Mouse (Mus musculus): ENCODE results near the gene Fkbpl. TPM values are rescaled to one million over a fixed set of nuclear protein-coding genes. Genes with fewer than 3 reads are reported as not detected.

The Fkbpl gene
- total and polyA plus RNA-seq, 3 experiments, result 5.5 to 8.2 (median 6.2) TPM

DNA sequence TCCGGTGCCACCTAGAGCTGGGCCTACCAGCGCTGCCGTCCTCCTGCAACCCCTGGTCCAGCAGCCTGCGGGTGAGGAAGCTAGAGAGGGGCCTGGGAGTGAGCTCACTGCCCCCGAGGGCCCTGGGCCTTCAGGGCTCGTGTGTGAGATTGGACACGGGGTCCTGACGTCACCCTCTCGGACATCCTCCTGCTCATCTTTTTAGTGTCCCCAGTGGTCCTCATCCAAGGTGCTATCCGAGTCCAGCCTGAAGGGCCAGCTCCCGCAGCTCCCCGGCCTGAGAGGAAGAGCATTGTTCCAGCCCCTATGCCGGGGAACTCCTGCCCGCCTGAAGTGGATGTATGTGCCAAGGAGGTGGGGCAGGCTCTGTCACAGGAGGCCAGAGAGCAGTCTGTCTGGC lies 6.2 kb downstream of the Fkbpl start:
- Histone ChIP-seq H3K27me3 (replicated peaks) (no peaks in the 10 kb centered on the region), H3K4me1 (ENCODE audit: control insufficient read depth in 1 of 2, insufficient read depth in 2 of 2) (peaks cover 16 to 34% of the 10 kb centered on the region in 2 experiments), H3K79me2 (replicated peaks; ENCODE audit: control insufficient read depth, extremely low read depth, insufficient read depth, poor library complexity, severe bottlenecking) (no peaks in the 10 kb centered on the region), H3K4me3 (replicated peaks in 1 of 3; ENCODE audit: low read depth in 2 of 3, low read length in 2 of 3, poor library complexity in 1 of 3) (no peak overlapping the region), H3K4me2 (ENCODE audit: insufficient read depth, low read depth, poor library complexity, severe bottlenecking) (no peak overlapping the region), H3K9ac (ENCODE audit: insufficient read depth, low read depth) (no peak overlapping the region), H3K27ac (ENCODE audit: insufficient read depth, low read depth) (no peak overlapping the region), H3K36me3 (replicated peaks in 1 of 2; ENCODE audit: control insufficient read depth in 1 of 2, insufficient read depth in 1 of 2, low read length in 1 of 2) (peaks cover 52 to 81% of the 10 kb centered on the region in 2 experiments), H3K9me3 (replicated peaks; ENCODE audit: low read length) (no peaks in the 10 kb centered on the region)
- dilution Hi-C loops (cut with MboI; ENCODE audit: extremely low pct_ligation_motif_present, extremely low pct_unique_long_range_greater_than_20kb, low sequenced_read_pairs), result no loop called here
- DNase-seq (ENCODE audit: extremely low read depth), result no peak
- in situ Hi-C loops (cut with MboI; ENCODE audit: low pct_ligation_motif_present, low pct_unique_long_range_greater_than_20kb, low sequenced_read_pairs), result no loop called here
- TF ChIP-seq TBP (conservative IDR thresholded peaks at IDR 0.05; ENCODE audit: low read depth, low read length) (no peak), POLR2AphosphoS2 (IDR thresholded peaks at IDR 0.05; ENCODE audit: low read depth, low read length) (no peak), NELFE (IDR thresholded peaks at IDR 0.05; ENCODE audit: low read depth, low read length) (no peak), POLR2A (IDR thresholded peaks at IDR 0.05; ENCODE audit: low read depth, low read length) (no peak), ZMIZ1 (IDR thresholded peaks at IDR 0.05; ENCODE audit: low read depth, low read length) (no peak), UBTF (IDR thresholded peaks at IDR 0.05; ENCODE audit: low read depth, low read length) (no peak), EP300 (IDR thresholded peaks at IDR 0.05; ENCODE audit: low read length) (no peak), JUND (conservative IDR thresholded peaks at IDR 0.05; ENCODE audit: low read depth, low read length) (no peak), MEF2A (IDR thresholded peaks at IDR 0.05; ENCODE audit: borderline replicate concordance, low read depth, low read length) (no peak), CHD1 (IDR thresholded peaks at IDR 0.05; ENCODE audit: low read depth, low read length) (no peak), E2F4 (IDR thresholded peaks at IDR 0.05; ENCODE audit: insufficient replicate concordance, low read depth, low read length) (no peak), TCF12 (IDR thresholded peaks at IDR 0.05; ENCODE audit: low read depth, low read length) (no peak), KAT2A (IDR thresholded peaks at IDR 0.05; ENCODE audit: insufficient replicate concordance, low read length) (no peak)

- in situ Hi-C loops (cut with MboI; ENCODE audit: low pct_ligation_motif_present, low pct_unique_long_range_greater_than_20kb, low sequenced_read_pairs), result no loop called here
Observed at GRCm38 (mm10) chr17:34651507-34652221, 7.1 kb downstream of the Fkbpl start.

More at GRCm38 (mm10) chr17:34651507-34652221, 7.1 kb downstream of the Fkbpl start:
- Histone ChIP-seq H3K4me1 (ENCODE audit: control insufficient read depth in 1 of 2, insufficient read depth in 2 of 2) (peaks cover 16 to 25% of the 10 kb centered on the region in 2 experiments), H3K36me3 (replicated peaks in 1 of 2; ENCODE audit: control insufficient read depth in 1 of 2, insufficient read depth in 1 of 2, low read length in 1 of 2) (peaks cover 52 to 83% of the 10 kb centered on the region in 2 experiments), H3K9ac (ENCODE audit: insufficient read depth, low read depth) (no peak overlapping the region), H3K9me3 (replicated peaks; ENCODE audit: low read length) (no peaks in the 10 kb centered on the region), H3K27ac (ENCODE audit: insufficient read depth, low read depth) (no peak overlapping the region), H3K4me2 (ENCODE audit: insufficient read depth, low read depth, poor library complexity, severe bottlenecking) (no peak overlapping the region), H3K4me3 (replicated peaks in 1 of 3; ENCODE audit: low read depth in 2 of 3, low read length in 2 of 3, poor library complexity in 1 of 3) (no peak overlapping the region), H3K27me3 (replicated peaks) (no peaks in the 10 kb centered on the region), H3K79me2 (replicated peaks; ENCODE audit: control insufficient read depth, extremely low read depth, insufficient read depth, poor library complexity, severe bottlenecking) (no peaks in the 10 kb centered on the region)
- TF ChIP-seq CTCF (conservative IDR thresholded peaks at IDR 0.05 in 1 of 2, IDR thresholded peaks at IDR 0.05 in 1 of 2; ENCODE audit: low read depth in 2 of 2, low read length in 2 of 2) (peak in 1 of 2 experiments; percentile 43; a peak in 2 of 4 replicates), POLR2AphosphoS2 (IDR thresholded peaks at IDR 0.05; ENCODE audit: low read depth, low read length) (no peak)
- dilution Hi-C loops (cut with MboI; ENCODE audit: extremely low pct_ligation_motif_present, extremely low pct_unique_long_range_greater_than_20kb, low sequenced_read_pairs), result no loop called here
- no peak for DNase-seq (ENCODE audit: extremely low read depth)

Measured in CH12.LX (cell line).